Mouse (Mus musculus): ENCODE results near the gene Jpt1. TPM values are rescaled to one million over a fixed set of nuclear protein-coding genes. Genes with fewer than 3 reads are reported as not detected.

Gene Jpt1
- 100 to 1,000 TPM; 148 to 154 TPM for total RNA-seq (2023)

DNA sequence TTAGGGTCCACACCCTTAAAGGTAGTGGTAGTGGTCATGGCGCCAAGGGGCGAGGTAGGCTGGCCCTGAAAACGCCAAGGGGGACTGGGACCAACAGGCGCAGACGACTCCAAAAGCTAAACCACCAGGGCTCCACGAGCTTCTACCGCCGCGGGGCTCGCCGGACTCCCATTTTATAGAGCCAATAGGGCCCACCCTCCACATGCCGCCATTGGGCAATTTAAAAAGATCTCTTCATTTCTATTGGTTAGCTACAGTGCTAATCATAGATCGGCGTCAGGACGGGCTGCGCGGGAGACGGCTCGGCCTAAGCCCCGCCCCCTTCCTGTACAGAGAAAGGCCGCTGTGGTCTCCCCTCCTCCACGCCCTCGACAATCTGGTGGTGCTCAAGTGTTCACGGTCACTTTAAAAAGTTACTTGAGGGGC, at the start of gene Jpt1:
Jpt1 (minus strand) TSS at position 150 of the 426 bp plus-strand sequence.

DNA sequence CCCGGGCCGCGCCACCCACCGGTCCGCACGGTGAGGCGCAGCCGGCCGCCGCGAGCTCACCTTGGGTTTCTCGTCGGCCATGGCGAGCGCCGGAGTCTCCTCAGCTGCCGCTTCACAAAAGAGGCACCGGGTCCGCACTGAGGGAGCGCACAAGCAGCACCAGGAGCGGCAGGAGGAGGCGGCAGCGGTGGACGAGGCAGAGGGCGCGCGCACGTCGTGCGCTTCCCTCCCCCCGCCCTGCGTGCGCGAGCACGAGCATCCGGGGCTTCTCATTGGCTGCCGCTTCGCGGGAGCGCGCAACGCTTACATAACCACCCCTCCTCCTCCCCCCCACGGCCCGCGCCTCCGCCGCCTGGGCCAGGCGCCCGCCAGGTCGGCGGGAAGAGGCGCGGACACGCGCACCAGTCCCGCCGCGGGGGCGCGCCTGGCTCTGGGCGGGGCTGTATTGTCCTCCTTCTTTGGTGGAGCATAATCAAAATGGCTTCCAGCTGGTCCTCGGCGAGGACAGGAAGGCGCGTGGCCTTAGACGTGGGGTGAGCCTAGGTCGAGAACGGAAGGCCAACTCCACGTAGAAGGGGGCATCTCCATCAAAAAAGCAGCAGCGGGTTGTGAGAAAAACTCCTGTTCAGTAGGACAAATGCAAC, 22.0 kb upstream of the Jpt1 start, which contains the start of gene Sumo2:
Sumo2 (minus strand) TSS at position 239 of the 644 bp plus-strand sequence.

DNA sequence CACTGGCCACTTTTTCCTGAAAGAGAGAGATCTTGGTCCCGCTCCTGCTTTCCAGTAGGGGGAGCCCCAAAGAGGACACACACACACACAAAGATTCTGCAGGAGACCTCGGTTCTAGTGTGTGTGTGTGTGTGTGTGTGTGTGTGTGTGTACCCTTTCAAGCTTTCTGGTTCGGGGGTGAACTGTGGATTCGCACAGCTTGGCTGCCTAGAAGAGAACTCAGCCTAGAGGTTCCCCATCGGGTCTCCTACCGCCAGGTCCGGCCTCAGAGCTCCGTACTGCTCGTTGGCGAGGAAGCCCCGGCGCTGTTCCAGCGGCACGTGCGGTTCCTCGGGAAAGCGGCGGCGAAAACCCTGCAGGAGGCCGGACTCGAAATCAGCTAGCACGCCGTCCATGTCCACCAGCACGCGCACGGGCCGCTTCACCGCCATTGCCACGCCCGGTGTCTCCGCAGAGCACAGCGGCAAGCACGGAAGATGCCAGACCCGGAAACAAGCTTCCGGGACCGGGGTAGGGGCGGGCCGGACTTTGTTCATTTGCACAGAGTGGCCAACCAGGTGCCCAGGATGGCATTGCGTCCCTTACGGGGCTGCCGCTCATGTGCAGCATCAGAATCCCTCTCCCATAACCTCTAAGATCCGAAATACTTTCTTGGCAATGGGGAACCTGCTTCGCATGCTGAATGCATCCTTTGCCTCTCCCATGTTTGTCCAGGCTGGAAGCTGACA, 22.7 kb downstream of the Jpt1 start, which contains the start of gene Nt5c:
Nt5c (minus strand) TSS at position 507 of the 728 bp plus-strand sequence.

DNA sequence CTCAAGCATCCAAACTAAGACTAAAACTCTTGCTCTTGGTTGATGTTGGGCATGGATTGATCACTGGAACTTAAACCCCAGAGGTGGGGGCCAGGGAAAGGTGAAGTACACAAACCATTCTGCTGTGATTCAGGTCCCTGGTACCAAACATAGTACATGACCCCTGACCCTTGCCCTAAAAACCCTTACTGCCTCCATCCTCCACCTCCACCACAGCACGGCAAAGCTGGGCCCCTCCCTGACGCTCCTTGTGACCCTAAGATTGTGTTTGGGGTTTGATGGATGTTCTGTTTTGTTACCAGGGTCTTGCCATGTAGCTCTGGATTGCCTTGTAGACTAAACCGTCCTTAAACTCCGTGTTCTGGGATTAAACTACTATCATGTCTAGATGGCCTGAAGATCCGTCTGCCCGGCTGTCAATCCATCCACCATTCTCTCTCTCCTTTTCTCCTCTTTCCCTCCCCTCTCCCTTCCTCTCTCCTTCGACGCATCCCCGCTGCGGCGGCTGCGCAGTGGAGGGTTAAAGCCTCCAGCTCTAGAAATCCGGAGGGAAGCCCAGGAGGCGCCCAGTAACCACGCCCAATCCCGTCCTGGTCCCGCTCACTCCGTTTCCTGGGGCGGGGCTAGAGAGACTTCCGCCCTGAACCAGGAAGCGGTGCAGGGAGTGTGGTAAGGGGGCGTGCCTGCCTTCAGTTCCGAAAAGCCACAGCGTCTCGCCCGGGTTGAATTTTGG, 39.0 kb downstream of the Jpt1 start, which contains the start of gene Armc7:
Armc7 (plus strand) TSS at position 643 of the 733 bp plus-strand sequence.

GRCm38 (mm10) chr11:115462243-115462891, 51.8 kb downstream of the Jpt1 start, which contains the start of gene Slc16a5:
Slc16a5 (plus strand) TSS chr11:115462474.

Other genes with a start within 250 kb of the Jpt1 start
- gene Grin2c, start 247.1 kb downstream of the Jpt1 start, total RNA-seq (2023), result not detected
- 1 to 10 TPM; 7.5 to 9.2 TPM for gene Fdxr, start 237.3 kb downstream of the Jpt1 start, total RNA-seq (2023)
- gene Fads6, start 216.7 kb downstream of the Jpt1 start, total RNA-seq (2023), result 1 to 10 TPM; 2.1 to 2.7 TPM
- gene Otop2, start 207.2 kb downstream of the Jpt1 start, total RNA-seq (2023), result not detected
- gene Ush1g, start 192.3 kb downstream of the Jpt1 start, total RNA-seq (2023), result not detected
- gene Otop3, start 179.7 kb downstream of the Jpt1 start, total RNA-seq (2023), result not detected
- gene Hid1, start 146.6 kb downstream of the Jpt1 start, total RNA-seq (2023), result under 1 TPM; 0.18 to 0.49 TPM
- gene Cdr2l, start 132.5 kb downstream of the Jpt1 start, total RNA-seq (2023), result under 1 TPM; 0.38 to 0.64 TPM
- gene Mrpl58, start 110.6 kb downstream of the Jpt1 start, total RNA-seq (2023), result 10 to 100 TPM; 34.2 to 41.2 TPM
- 100 to 1,000 TPM; 211 to 231 TPM for gene Atp5h, start 94.4 kb downstream of the Jpt1 start, total RNA-seq (2023)
- gene Kctd2, start 94.3 kb downstream of the Jpt1 start, total RNA-seq (2023), result 10 to 100 TPM; 18.7 to 19.1 TPM
- gene Trim80, start 73.8 kb downstream of the Jpt1 start, total RNA-seq (2023), result not detected
- not detected for gene Slc16a5, start 51.9 kb downstream of the Jpt1 start, total RNA-seq (2023)
- 10 to 100 TPM; 42.7 to 53.4 TPM for gene Armc7, start 38.7 kb downstream of the Jpt1 start, total RNA-seq (2023)
- 10 to 100 TPM; 48.4 to 49.1 TPM for gene Nt5c, start 22.5 kb downstream of the Jpt1 start, total RNA-seq (2023)
- gene Sumo2, start 21.9 kb upstream of the Jpt1 start, total RNA-seq (2023), result 100 to 1,000 TPM; 171 to 188 TPM
- 10 to 100 TPM; 45.5 to 50.1 TPM for gene Nup85, start 50.0 kb upstream of the Jpt1 start, total RNA-seq (2023)
- 10 to 100 TPM; 11.0 to 19.1 TPM for gene Mrps7, start 89.5 kb upstream of the Jpt1 start, total RNA-seq (2023)
- 10 to 100 TPM; 45.3 to 59.9 TPM for gene Gga3, start 89.7 kb upstream of the Jpt1 start, total RNA-seq (2023)
- 10 to 100 TPM; 20.5 to 21.7 TPM for gene Mif4gd, start 98.6 kb upstream of the Jpt1 start, total RNA-seq (2023)
- 10 to 100 TPM in 1 of 2 experiments, 1 to 10 TPM in 1; 10.0 to 11.4 TPM for gene Slc25a19, start 113.9 kb upstream of the Jpt1 start, total RNA-seq (2023)
- gene Grb2, start 194.2 kb upstream of the Jpt1 start, total RNA-seq (2023), result 100 to 1,000 TPM; 206 to 211 TPM

Data from neutrophil, adult 83 days (primary cell).